Mouse (Mus musculus) heart, adult 8-10 months (tissue): ENCODE data around the gene Olfr403. TPM values are rescaled to one million over a fixed set of nuclear protein-coding genes. Genes with fewer than 3 reads are reported as not detected.
"Not testable (repeated sequence)": the region's sequence is repeated elsewhere in the genome, so short reads cannot be mapped to it uniquely, and the experiment has no call there.

Experiments
- DNase-seq: peaks from one replicate; pipeline ENCODE4 v3.0.0; 2022; ENCODE audit warnings: low spot score
- total RNA-seq, 4 experiments: library from RNA; stranded (reverse); gene quantifications; 2 replicates each; pipeline ENCODE4 v1.2.4; 2022

Gene Olfr403
- not detected for total RNA-seq

- no peak for DNase-seq
Observed at GRCm38 (mm10) chr11:74185949-74186348, at the start of gene Olfr403. Olfr403 (plus strand) TSS chr11:74186249.

GRCm38 (mm10) chr11:74140001-74140400 is 46.0 kb upstream of the Olfr403 start:
- DNase-seq: not testable (repeated sequence)

- DNase-seq: no peak
Observed at GRCm38 (mm10) chr11:74145866-74146265, 40.2 kb upstream of the Olfr403 start.

- DNase-seq: no peak
Observed at GRCm38 (mm10) chr11:74153229-74153628, 32.8 kb upstream of the Olfr403 start, which contains the start of gene Olfr402. Olfr402 (plus strand) TSS chr11:74153529.

GRCm38 (mm10) chr11:74168771-74169170 is 17.3 kb upstream of the Olfr403 start:
- no peak for DNase-seq

GRCm38 (mm10) chr11:74183168-74183567 is 2.9 kb upstream of the Olfr403 start:
- no peak for DNase-seq

- DNase-seq: no peak
Observed at GRCm38 (mm10) chr11:74183745-74184144, 2.3 kb upstream of the Olfr403 start.

GRCm38 (mm10) chr11:74211279-74211678 is 25.2 kb downstream of the Olfr403 start, which contains the start of gene Olfr43:
Olfr43 (minus strand) TSS chr11:74211379.
- no peak for DNase-seq

- no peak for DNase-seq
Observed at GRCm38 (mm10) chr11:74241201-74241600, 55.2 kb downstream of the Olfr403 start.

Other genes starting within 250 kb of the Olfr403 start
- not detected for gene Olfr23, start 249.6 kb upstream of the Olfr403 start, total RNA-seq
- gene Olfr397, start 225.4 kb upstream of the Olfr403 start, total RNA-seq: not detected
- not detected for gene Olfr398, start 195.8 kb upstream of the Olfr403 start, total RNA-seq
- not detected for gene Olfr139, start 129.7 kb upstream of the Olfr403 start, total RNA-seq
- gene Olfr399, start 129.6 kb upstream of the Olfr403 start, total RNA-seq: not detected
- gene Zfp616, start 116.3 kb upstream of the Olfr403 start, total RNA-seq: not detected
- gene Olfr401, start 72.5 kb upstream of the Olfr403 start, total RNA-seq: not detected
- gene Olfr402, start 32.7 kb upstream of the Olfr403 start, total RNA-seq: not detected
- gene Olfr43, start 25.1 kb downstream of the Olfr403 start, total RNA-seq: not detected
- gene Olfr406, start 73.6 kb downstream of the Olfr403 start, total RNA-seq: not detected
- gene Olfr59, start 97.5 kb downstream of the Olfr403 start, total RNA-seq: not detected
- gene Olfr410, start 151.8 kb downstream of the Olfr403 start, total RNA-seq: not detected
- gene Olfr411, start 166.4 kb downstream of the Olfr403 start, total RNA-seq: not detected
- gene Olfr412, start 175.8 kb downstream of the Olfr403 start, total RNA-seq: not detected